Mouse (Mus musculus) intestine, embryonic 14.5 days (tissue): ENCODE measurements around the gene Gstp3. TPM values are rescaled to one million over a fixed set of nuclear protein-coding genes. Genes with fewer than 3 reads are reported as not detected.

Experiments used
- ATAC-seq: fragments of 200-750 bp; cut with Nextera tagmentation; replicated peaks from 2 replicates; pipeline ENCODE4 v1.8.0; 2017; ENCODE audit warnings: low read depth, moderate number of reproducible peaks, moderate TSS enrichment, moderate library complexity; ENCODE audit not compliant: low FRiP score, low TSS enrichment
- DNase-seq: peaks from one replicate; pipeline ENCODE4 v3.0.0-alpha.2; 2018; ENCODE audit warnings: low spot score
- H3K27ac ChIP-seq: fragments of 300-500 bp; sonication (generic); 2 replicates; pipeline ENCODE4 v1.5.1; 2014; ENCODE audit warnings: low read depth, mild to moderate bottlenecking, control low read depth
- H3K27me3 ChIP-seq: fragments of 300-500 bp; sonication (generic); replicated peaks from 2 replicates; pipeline ENCODE4 v1.6.1; 2014; ENCODE audit warnings: low read length, control low read depth; ENCODE audit not compliant: control insufficient read depth, insufficient read depth
- H3K36me3 ChIP-seq: fragments of 300-500 bp; sonication (generic); 2 replicates; pipeline ENCODE4 v1.6.1; 2014; ENCODE audit warnings: low read length, control low read depth; ENCODE audit not compliant: control insufficient read depth, insufficient read depth
- H3K4me1 ChIP-seq: fragments of 300-500 bp; sonication (generic); replicated peaks from 2 replicates; pipeline ENCODE4 v1.6.1; 2014; ENCODE audit warnings: low read length, control low read depth, mixed read lengths; ENCODE audit not compliant: control insufficient read depth, insufficient read depth
- H3K4me2 ChIP-seq: fragments of 300-500 bp; sonication (generic); 2 replicates; pipeline ENCODE4 v1.6.1; 2014; ENCODE audit warnings: low read length
- H3K4me3 ChIP-seq: fragments of 300-500 bp; sonication (generic); 2 replicates; pipeline ENCODE4 v1.5.1; 2014; ENCODE audit warnings: low read depth, low read length, control low read depth, mixed read lengths
- H3K9ac ChIP-seq: fragments of 300-500 bp; sonication (generic); 2 replicates; pipeline ENCODE4 v1.6.1; 2014; ENCODE audit warnings: mild to moderate bottlenecking, low read length
- H3K9me3 ChIP-seq: fragments of 300-500 bp; sonication (generic); 2 replicates; pipeline ENCODE4 v1.6.1; 2016; ENCODE audit warnings: low read length, control low read depth; ENCODE audit not compliant: control insufficient read depth
- WGBS: fragments of 180-500 bp; shearing (Covaris S2); extraction: QIAGEN DNeasy Blood & Tissue Kit; methylation state at CpG from one replicate; pipeline ENCODE4 v1.1.7; 2014; 5-methylcytosine and 5-hydroxymethylcytosine counted together
- polyA plus RNA-seq: library from polyadenylated mRNA; unstranded; fragments of >200 nt; fragmentation: Nextera tagmentation; extraction: Ambion mirVana; gene quantifications from 2 replicates; pipeline ENCODE4 v1.2.1, GENCODE M21; 2014

Gene Gstp3
- polyA plus RNA-seq, 1 experiment from 2014 or later = 1.3 TPM

DNA sequence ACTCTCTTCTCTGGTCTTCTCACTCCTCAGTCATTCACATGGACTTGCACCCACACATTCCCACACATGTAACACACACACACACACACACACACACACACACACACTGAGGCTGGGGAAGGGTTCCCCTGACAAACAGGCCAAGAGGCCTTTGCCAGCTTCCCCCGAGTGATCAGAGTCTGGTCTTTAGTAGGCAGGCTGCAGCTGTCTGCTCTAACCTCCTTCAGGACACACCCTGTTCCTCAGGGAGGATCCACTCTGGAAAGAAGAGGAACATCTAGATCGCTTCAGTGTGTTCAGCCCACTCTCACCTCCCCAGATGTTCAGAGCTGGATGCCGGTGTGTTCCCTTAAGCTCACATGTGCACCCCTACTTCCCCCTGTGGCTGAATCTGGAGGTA, 35.0 kb upstream of the Gstp3 start:
- Histone ChIP-seq H3K4me1 (peaks cover 16% of the 10 kb centered on the region), H3K36me3 (no peaks in the 10 kb centered on the region), H3K9me3 (no peaks in the 10 kb centered on the region), H3K27me3 (no peaks in the 10 kb centered on the region), H3K4me2 (no peak overlapping the region), H3K27ac (no peak overlapping the region), H3K4me3 (no peak overlapping the region), H3K9ac (no peak overlapping the region)
- 88% methylated on average over 3 of the region's 3 CpGs for WGBS
- no peak for DNase-seq
- no peak for ATAC-seq

DNA sequence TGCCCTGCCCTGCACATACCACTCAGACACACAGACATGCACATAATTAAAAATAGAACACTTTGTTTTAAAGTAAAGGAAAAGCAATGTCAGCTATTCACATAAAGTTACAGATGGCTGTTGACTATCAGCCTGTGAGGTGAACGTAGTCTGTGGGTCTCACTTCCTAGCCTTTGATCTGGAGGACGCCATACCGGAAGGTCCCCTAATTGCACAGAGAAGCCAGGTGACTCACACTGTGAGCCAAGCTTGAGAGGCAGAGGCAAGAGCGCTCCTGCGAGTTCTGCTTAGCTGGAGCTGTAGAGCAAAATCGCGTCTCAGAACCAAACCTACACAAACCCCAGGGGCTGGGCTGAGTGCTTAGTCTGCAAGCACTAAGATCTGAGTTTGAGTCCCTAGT, 34.4 kb upstream of the Gstp3 start:
- no peaks in the 10 kb centered on the region for H3K36me3 ChIP-seq
- no peak overlapping the region for H3K4me2 ChIP-seq
- H3K9ac ChIP-seq = no peak overlapping the region
- ATAC-seq (no peak), DNase-seq (no peak)
- no peak overlapping the region for H3K4me3 ChIP-seq
- no peaks in the 10 kb centered on the region for H3K27me3 ChIP-seq
- peaks cover 14% of the 10 kb centered on the region for H3K4me1 ChIP-seq
- H3K9me3 ChIP-seq = no peaks in the 10 kb centered on the region
- no peak overlapping the region for H3K27ac ChIP-seq
- WGBS = 62% methylated on average over 7 of the region's 7 CpGs

DNA sequence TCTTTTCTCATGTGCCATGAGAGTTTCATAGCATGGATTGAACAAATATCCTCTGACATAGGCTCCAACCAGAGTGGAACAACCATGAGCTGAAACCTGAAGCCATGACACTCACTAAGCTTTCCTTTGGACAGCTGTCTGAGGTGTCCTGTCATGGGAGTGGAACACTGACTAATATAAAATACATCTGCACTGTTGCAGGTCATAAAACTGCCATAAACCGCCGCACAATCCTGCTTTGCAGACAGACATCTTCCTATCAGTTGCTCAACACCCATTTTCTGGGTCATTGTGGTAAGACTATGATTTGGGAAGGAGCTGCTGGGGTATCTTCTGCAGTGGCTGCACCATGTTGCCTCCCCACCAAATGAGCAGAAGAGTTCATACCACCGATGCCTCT, 33.4 kb upstream of the Gstp3 start:
- no peak for ATAC-seq
- WGBS = 63% methylated on average over 3 of the region's 3 CpGs
- H3K27me3 ChIP-seq = no peaks in the 10 kb centered on the region

GRCm38 (mm10) chr19:4091383-4091782, 32.0 kb upstream of the Gstp3 start:
- no peak overlapping the region for H3K27ac ChIP-seq
- H3K9ac ChIP-seq = no peak overlapping the region
- H3K27me3 ChIP-seq = no peaks in the 10 kb centered on the region
- peaks cover 4% of the 10 kb centered on the region for H3K4me1 ChIP-seq
- no peaks in the 10 kb centered on the region for H3K9me3 ChIP-seq
- 60% methylated on average over 2 of the region's 2 CpGs for WGBS
- ATAC-seq (no peak), DNase-seq (no peak)
- no peak overlapping the region for H3K4me3 ChIP-seq
- H3K36me3 ChIP-seq = no peaks in the 10 kb centered on the region
- H3K4me2 ChIP-seq = no peak overlapping the region

More for the DNA sequence above, 33.4 kb upstream of the Gstp3 start:
- H3K9me3 ChIP-seq = no peaks in the 10 kb centered on the region
- no peak overlapping the region for H3K4me3 ChIP-seq
- H3K4me2 ChIP-seq = no peak overlapping the region
- H3K4me1 ChIP-seq = peaks cover 6% of the 10 kb centered on the region
- H3K36me3 ChIP-seq = no peaks in the 10 kb centered on the region
- H3K27ac ChIP-seq = no peak overlapping the region
- no peak for DNase-seq
- no peak overlapping the region for H3K9ac ChIP-seq

- Histone ChIP-seq H3K4me1 (no peaks in the 10 kb centered on the region), H3K4me2 (no peak overlapping the region), H3K27ac (no peak overlapping the region), H3K27me3 (no peaks in the 10 kb centered on the region), H3K9ac (no peak overlapping the region), H3K36me3 (no peaks in the 10 kb centered on the region), H3K4me3 (no peak overlapping the region), H3K9me3 (no peaks in the 10 kb centered on the region)
- 85% methylated on average over 3 of the region's 3 CpGs for WGBS
- ATAC-seq (no peak), DNase-seq (no peak)
Observed at GRCm38 (mm10) chr19:4090446-4090845, 31.1 kb upstream of the Gstp3 start.

GRCm38 (mm10) chr19:4089128-4089527, 29.8 kb upstream of the Gstp3 start:
- DNase-seq (no peak), ATAC-seq (no peak)
- no peaks in the 10 kb centered on the region for H3K36me3 ChIP-seq
- no peak overlapping the region for H3K4me3 ChIP-seq
- no peak overlapping the region for H3K27ac ChIP-seq
- no peak overlapping the region for H3K9ac ChIP-seq
- 74% methylated on average over 6 of the region's 6 CpGs for WGBS
- H3K4me1 ChIP-seq = no peaks in the 10 kb centered on the region
- no peak overlapping the region for H3K4me2 ChIP-seq
- no peaks in the 10 kb centered on the region for H3K9me3 ChIP-seq
- no peaks in the 10 kb centered on the region for H3K27me3 ChIP-seq

GRCm38 (mm10) chr19:4088146-4088545, 28.8 kb upstream of the Gstp3 start:
- no peaks in the 10 kb centered on the region for H3K9me3 ChIP-seq
- ATAC-seq (no peak), DNase-seq (no peak)
- no peaks in the 10 kb centered on the region for H3K4me1 ChIP-seq
- H3K27ac ChIP-seq = no peak overlapping the region
- WGBS = 40% methylated on average over 5 of the region's 5 CpGs
- H3K4me3 ChIP-seq = no peak overlapping the region
- H3K27me3 ChIP-seq = no peaks in the 10 kb centered on the region
- H3K9ac ChIP-seq = no peak overlapping the region
- H3K36me3 ChIP-seq = no peaks in the 10 kb centered on the region
- no peak overlapping the region for H3K4me2 ChIP-seq

DNA sequence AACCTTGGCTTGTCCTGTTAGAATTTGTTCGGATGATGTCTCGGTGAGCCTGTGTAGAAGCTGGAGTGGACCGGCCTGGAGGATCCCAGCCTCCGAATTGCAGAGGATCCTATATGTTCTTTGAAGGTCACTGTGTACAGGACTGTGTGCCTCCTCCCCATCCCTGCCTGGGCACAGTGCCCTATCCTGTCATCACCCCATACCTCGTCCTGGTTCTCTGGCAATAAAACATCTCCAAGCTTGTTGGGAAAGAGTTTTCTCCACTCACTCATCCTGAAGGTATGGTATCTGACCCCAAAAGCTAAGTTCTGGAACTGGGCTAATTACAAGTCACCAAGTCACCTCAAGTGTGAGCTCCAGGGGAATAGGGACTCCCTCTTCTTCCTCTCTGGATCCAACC, 27.7 kb upstream of the Gstp3 start:
- Histone ChIP-seq H3K9me3 (no peaks in the 10 kb centered on the region), H3K4me1 (no peaks in the 10 kb centered on the region), H3K9ac (no peak overlapping the region), H3K4me2 (no peak overlapping the region), H3K4me3 (no peak overlapping the region), H3K27ac (no peak overlapping the region), H3K36me3 (no peaks in the 10 kb centered on the region), H3K27me3 (no peaks in the 10 kb centered on the region)
- ATAC-seq (no peak), DNase-seq (no peak)
- 87% methylated on average over 5 of the region's 5 CpGs for WGBS

DNA sequence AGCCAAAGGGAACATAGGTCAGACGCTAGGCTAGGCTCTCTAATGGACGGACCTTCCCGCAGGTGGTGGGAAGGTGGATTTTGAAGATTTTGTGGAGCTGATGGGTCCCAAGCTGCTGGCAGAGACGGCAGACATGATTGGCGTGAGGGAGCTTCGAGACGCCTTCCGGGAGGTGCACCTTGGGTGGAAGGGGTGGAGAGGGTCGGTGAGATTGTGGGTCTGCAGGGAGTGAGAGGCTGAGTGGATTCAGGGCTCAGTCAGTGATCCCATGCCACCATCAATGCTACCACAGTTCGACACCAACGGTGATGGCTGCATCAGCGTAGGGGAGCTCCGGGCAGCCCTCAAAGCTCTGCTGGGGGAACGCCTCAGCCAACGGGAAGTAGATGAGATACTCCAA, 26.8 kb upstream of the Gstp3 start:
- Histone ChIP-seq H3K36me3 (no peaks in the 10 kb centered on the region), H3K9me3 (no peaks in the 10 kb centered on the region), H3K4me2 (no peak overlapping the region), H3K4me3 (no peak overlapping the region), H3K27ac (no peak overlapping the region), H3K4me1 (no peaks in the 10 kb centered on the region), H3K9ac (no peak overlapping the region), H3K27me3 (no peaks in the 10 kb centered on the region)
- DNase-seq (no peak), ATAC-seq (no peak)
- WGBS = 92% methylated on average over 15 of the region's 15 CpGs
